Mouse (Mus musculus) lung, adult 2 months (tissue): ENCODE data around the gene Cdr2l.

Experiments
- CTCF ChIP-seq: fragments of 200-500 bp; IDR thresholded peaks from 2 replicates; pipeline ENCODE4 v1.5.1; 2011; ENCODE audit warnings: mild to moderate bottlenecking, low read length, control low read depth; ENCODE audit not compliant: insufficient read depth
- POLR2A ChIP-seq: fragments of 200-500 bp; IDR thresholded peaks from 2 replicates; pipeline ENCODE4 v1.6.1; 2011; ENCODE audit warnings: low read depth, mild to moderate bottlenecking, control low read depth, low read length, borderline replicate concordance; ENCODE audit errors: extremely low read depth

GRCm38 (mm10) chr11:115383701-115384474, 2.2 kb downstream of the Cdr2l start:
- TF ChIP-seq CTCF (no peak), POLR2A (no peak)
